Mouse (Mus musculus) T-helper 2 cell (primary cell): Measurements from ENCODE around the gene Hist1h3b.

Source experiments
- in situ Hi-C: fragments of 300-600 bp; cut with MboI, MseI; formaldehyde crosslinking; loops from one replicate; pipeline ENCODE4 v1.15.1; 2025; ENCODE audit warnings: high pct_unique_total_duplicates

The Hist1h3b gene

GRCm38 (mm10) chr13:23753314-23754078, 1.4 kb downstream of the Hist1h3b start:
- in situ Hi-C loops, result loop anchor here (10.0 kb wide), 1 partner anchor 871 kb away; no protein-coding TSS in a partner anchor

GRCm38 (mm10) chr13:23755000-23755399, 2.9 kb downstream of the Hist1h3b start:
- in situ Hi-C loops, result loop anchor here (10.0 kb wide), 1 partner anchor 870 kb away; no protein-coding TSS in a partner anchor

- in situ Hi-C loops, result loop anchor here (10.0 kb wide), 1 partner anchor 868 kb away; no protein-coding TSS in a partner anchor
Observed at GRCm38 (mm10) chr13:23756790-23757189, 4.7 kb downstream of the Hist1h3b start, which contains the start of gene Hist1h4b. Gene Hist1h4b, plus strand, starts transcription at chr13:23757013.

GRCm38 (mm10) chr13:23757211-23757773, 5.2 kb downstream of the Hist1h3b start:
- in situ Hi-C loops, result loop anchor here (10.0 kb wide), 1 partner anchor 868 kb away; no protein-coding TSS in a partner anchor

GRCm38 (mm10) chr13:23757921-23758320, 5.9 kb downstream of the Hist1h3b start:
- in situ Hi-C loops, result loop anchor here (10.0 kb wide), 1 partner anchor 867 kb away; no protein-coding TSS in a partner anchor

GRCm38 (mm10) chr13:23759251-23759771, 7.2 kb downstream of the Hist1h3b start:
- in situ Hi-C loops, result loop anchor here (10.0 kb wide), 1 partner anchor 865 kb away; no protein-coding TSS in a partner anchor

- in situ Hi-C loops, result loop anchor here (10.0 kb wide), 2 partner anchors 865 to 1715 kb away; partner anchors contain the start of genes Hist1h2ag, Hist1h2bj and Hist1h4i
Observed at GRCm38 (mm10) chr13:23759916-23760239, 7.8 kb downstream of the Hist1h3b start.

GRCm38 (mm10) chr13:23760240-23760971, 8.3 kb downstream of the Hist1h3b start:
- in situ Hi-C loops, result loop anchor here (10.0 kb wide), 1 partner anchor 1716 kb away; the partner anchor contains the start of genes Hist1h2ag, Hist1h2bj and Hist1h4i

GRCm38 (mm10) chr13:23760972-23761864, 9.2 kb downstream of the Hist1h3b start, which contains the start of gene Hist1h4a:
Gene Hist1h4a, minus strand, starts transcription at chr13:23761230.
- in situ Hi-C loops, result loop anchor here (10.0 kb wide), 1 partner anchor 1716 kb away; the partner anchor contains the start of genes Hist1h2ag, Hist1h2bj and Hist1h4i

GRCm38 (mm10) chr13:23761871-23762821, 10.1 kb downstream of the Hist1h3b start, which contains the start of gene Hist1h3a:
Gene Hist1h3a, minus strand, starts transcription at chr13:23762386.
- in situ Hi-C loops, result loop anchor here (10.0 kb wide), 1 partner anchor 1717 kb away; the partner anchor contains the start of genes Hist1h2ag, Hist1h2bj and Hist1h4i

GRCm38 (mm10) chr13:23763242-23763585, 11.1 kb downstream of the Hist1h3b start:
- in situ Hi-C loops, result loop anchor here (10.0 kb wide), 1 partner anchor 1718 kb away; the partner anchor contains the start of genes Hist1h2ag, Hist1h2bj and Hist1h4i

- in situ Hi-C loops, result loop anchor here (10.0 kb wide), 1 partner anchor 1719 kb away; the partner anchor contains the start of genes Hist1h2ag, Hist1h2bj and Hist1h4i
Observed at GRCm38 (mm10) chr13:23763586-23764323, 11.7 kb downstream of the Hist1h3b start, which contains the start of gene Hist1h1a. Gene Hist1h1a, plus strand, starts transcription at chr13:23763666.

GRCm38 (mm10) chr13:23764324-23765171, 12.5 kb downstream of the Hist1h3b start:
- in situ Hi-C loops, result loop anchor here (10.0 kb wide), 1 partner anchor 1720 kb away; the partner anchor contains the start of genes Hist1h2ag, Hist1h2bj and Hist1h4i

- in situ Hi-C loops, result loop anchor here (10.0 kb wide), 1 partner anchor 1720 kb away; the partner anchor contains the start of genes Hist1h2ag, Hist1h2bj and Hist1h4i
Observed at GRCm38 (mm10) chr13:23765172-23765513, 13.1 kb downstream of the Hist1h3b start.

GRCm38 (mm10) chr13:23766772-23767171, 14.7 kb downstream of the Hist1h3b start:
- in situ Hi-C loops, result loop anchor here (10.0 kb wide), 1 partner anchor 1722 kb away; the partner anchor contains the start of genes Hist1h2ag, Hist1h2bj and Hist1h4i

GRCm38 (mm10) chr13:23768834-23769397, 16.8 kb downstream of the Hist1h3b start:
- in situ Hi-C loops, result loop anchor here (10.0 kb wide), 1 partner anchor 1724 kb away; the partner anchor contains the start of genes Hist1h2ag, Hist1h2bj and Hist1h4i
